Mouse (Mus musculus): ENCODE results near the gene Cfap43. TPM values are rescaled to one million over a fixed set of nuclear protein-coding genes. Genes with fewer than 3 reads are reported as not detected.
A peak's percentile ranks its signal among the peaks of the same experiment; 100 is the strongest.

Cfap43 gene
- total RNA-seq, 2 experiments from 2014 or later, result 1.1 TPM; not detected in 1

GRCm38 (mm10) chr19:47885191-47885743, 33.8 kb downstream of the Cfap43 start:
- DNase-seq, result peak; percentile 62 to 71

GRCm38 (mm10) chr19:47884296-47885085, 34.6 kb downstream of the Cfap43 start:
- DNase-seq, result no peak

- DNase-seq, result no peak
Observed at GRCm38 (mm10) chr19:47882882-47883254, 36.2 kb downstream of the Cfap43 start.

GRCm38 (mm10) chr19:47882151-47882881, 36.8 kb downstream of the Cfap43 start:
- DNase-seq, result peak; percentile 74 to 92

GRCm38 (mm10) chr19:47881538-47881937, 37.5 kb downstream of the Cfap43 start:
- DNase-seq, result no peak

GRCm38 (mm10) chr19:47876252-47876651, 42.8 kb downstream of the Cfap43 start:
- DNase-seq, result no peak

GRCm38 (mm10) chr19:47871515-47871914, 47.6 kb downstream of the Cfap43 start:
- DNase-seq, result no peak

- DNase-seq, result no peak
Observed at GRCm38 (mm10) chr19:47870102-47870666, 48.9 kb downstream of the Cfap43 start.

GRCm38 (mm10) chr19:47869516-47869915, 49.6 kb downstream of the Cfap43 start:
- no peak for DNase-seq

- no peak for DNase-seq
Observed at GRCm38 (mm10) chr19:47868951-47869350, 50.1 kb downstream of the Cfap43 start.

- no peak for DNase-seq
Observed at GRCm38 (mm10) chr19:47867628-47868175, 51.4 kb downstream of the Cfap43 start.

GRCm38 (mm10) chr19:47865353-47865947, 53.6 kb downstream of the Cfap43 start, which contains the start of gene Gsto2:
TSS of gene Gsto2 (plus strand) at chr19:47865534.
- DNase-seq, result peak; percentile 91 to 97

GRCm38 (mm10) chr19:47864721-47865120, 54.4 kb downstream of the Cfap43 start:
- no peak for DNase-seq

- no peak for DNase-seq
Observed at GRCm38 (mm10) chr19:47864051-47864450, 55.0 kb downstream of the Cfap43 start.

GRCm38 (mm10) chr19:47862581-47862980, 56.5 kb downstream of the Cfap43 start:
- DNase-seq, result no peak

GRCm38 (mm10) chr19:47859180-47859579, 59.9 kb downstream of the Cfap43 start:
- no peak for DNase-seq

GRCm38 (mm10) chr19:47857957-47858942, 60.8 kb downstream of the Cfap43 start:
- no peak for DNase-seq

- peak; percentile 92 to 96 for DNase-seq
Observed at GRCm38 (mm10) chr19:47854796-47855783, 64.0 kb downstream of the Cfap43 start, which contains the start of gene Gsto1. TSS of gene Gsto1 (plus strand) at chr19:47854970.
